Mouse (Mus musculus): Measurements from ENCODE around the gene Cdk17. TPM values are rescaled to one million over a fixed set of nuclear protein-coding genes. Genes with fewer than 3 reads are reported as not detected.
A peak's percentile ranks its signal among the peaks of the same experiment; 100 is the strongest.

The Cdk17 gene
- total RNA-seq, 2 experiments from 2014 or later = 37.5 to 38.0 TPM

DNA sequence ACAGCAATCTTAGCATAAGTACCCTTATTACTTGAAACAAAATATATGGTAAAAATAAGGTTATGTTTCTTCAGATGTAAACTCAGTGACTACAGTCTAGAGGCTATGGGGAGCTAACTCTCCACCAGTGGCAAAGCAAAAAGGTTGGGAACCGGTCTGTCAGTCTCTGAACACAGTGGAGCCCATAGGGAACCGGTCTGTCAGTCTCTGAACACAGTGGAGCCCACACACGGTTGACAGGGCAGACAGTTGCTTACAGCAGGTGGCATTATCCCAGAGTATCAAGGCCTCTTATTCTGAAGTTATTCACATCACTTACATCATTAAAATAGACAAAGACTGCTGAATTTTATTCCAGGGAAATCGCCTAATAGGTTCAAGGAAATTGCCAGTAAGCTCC is 70.8 kb downstream of the Cdk17 start:
- no peak for DNase-seq

- DNase-seq = no peak
Measured at GRCm38 (mm10) chr10:93231893-93232292, 71.2 kb downstream of the Cdk17 start.

- no peak for DNase-seq
Measured at GRCm38 (mm10) chr10:93233665-93234194, 73.1 kb downstream of the Cdk17 start.

DNA sequence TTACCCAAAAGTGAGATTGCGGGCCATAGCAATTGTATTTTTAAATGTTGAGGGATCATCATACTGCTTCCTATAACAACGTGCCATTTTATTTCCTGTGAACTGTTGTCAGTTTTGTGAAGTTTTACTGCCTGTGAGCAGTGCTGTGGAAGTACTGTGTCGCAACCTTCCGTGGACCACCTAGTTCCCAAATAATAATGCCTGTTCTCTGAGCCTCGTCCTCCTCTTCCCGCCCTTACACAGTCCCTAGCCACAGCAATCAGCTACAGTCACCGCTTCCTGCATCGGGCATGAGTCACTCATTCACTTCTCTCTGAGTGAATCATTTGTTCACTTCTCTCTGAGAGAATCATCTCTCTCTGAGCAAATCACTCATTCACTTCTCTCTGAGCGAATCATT is 74.0 kb downstream of the Cdk17 start:
- no peak for DNase-seq

DNA sequence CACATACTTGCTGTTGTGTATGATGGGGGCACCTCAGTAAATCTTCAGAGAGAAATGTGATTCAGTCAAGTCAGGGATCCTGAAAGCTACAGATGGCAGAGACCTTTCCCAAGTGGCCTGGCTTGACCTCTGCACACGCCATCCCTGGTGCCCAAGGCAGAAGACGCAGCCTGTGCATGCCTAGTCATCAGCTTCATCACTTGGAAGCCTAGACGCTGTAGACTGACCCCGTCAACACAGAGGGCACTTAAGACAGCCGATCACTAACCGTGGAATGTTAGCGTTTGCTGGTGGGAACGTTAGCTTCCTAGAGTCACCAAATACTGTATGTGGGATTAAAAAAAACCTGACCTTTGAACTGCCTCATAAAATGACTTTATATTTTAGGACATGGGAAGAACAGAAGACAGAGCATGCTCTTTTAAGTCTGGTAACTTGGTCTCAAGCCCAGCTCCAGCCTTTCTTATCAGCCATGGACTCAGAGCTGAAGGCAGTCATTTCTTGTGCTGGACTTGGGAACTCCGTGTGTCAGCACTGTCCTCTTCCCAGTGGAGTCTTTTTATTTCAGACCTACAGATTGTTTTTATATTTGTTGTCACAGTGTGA is 78.6 kb downstream of the Cdk17 start:
- no peak for DNase-seq

DNA sequence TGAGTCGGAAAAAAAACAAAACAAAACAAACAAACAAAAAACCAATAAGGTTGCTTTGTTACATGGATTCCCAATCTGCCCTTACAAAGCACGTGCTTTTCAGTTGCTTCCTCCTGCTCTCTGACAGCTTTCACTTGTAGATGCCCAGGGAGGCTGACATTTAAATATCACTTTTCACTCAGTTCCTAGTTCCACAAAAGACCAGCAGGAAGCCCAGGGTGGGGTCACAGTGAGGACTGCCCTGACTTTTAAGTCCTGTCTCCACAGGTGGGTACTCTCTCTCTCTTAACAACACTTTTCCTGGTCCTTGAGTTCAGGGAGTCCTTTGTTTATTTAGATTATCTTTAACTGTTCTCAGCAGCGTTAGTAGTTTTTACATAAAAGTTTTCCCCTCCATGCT is 81.5 kb downstream of the Cdk17 start:
- DNase-seq = no peak

DNA sequence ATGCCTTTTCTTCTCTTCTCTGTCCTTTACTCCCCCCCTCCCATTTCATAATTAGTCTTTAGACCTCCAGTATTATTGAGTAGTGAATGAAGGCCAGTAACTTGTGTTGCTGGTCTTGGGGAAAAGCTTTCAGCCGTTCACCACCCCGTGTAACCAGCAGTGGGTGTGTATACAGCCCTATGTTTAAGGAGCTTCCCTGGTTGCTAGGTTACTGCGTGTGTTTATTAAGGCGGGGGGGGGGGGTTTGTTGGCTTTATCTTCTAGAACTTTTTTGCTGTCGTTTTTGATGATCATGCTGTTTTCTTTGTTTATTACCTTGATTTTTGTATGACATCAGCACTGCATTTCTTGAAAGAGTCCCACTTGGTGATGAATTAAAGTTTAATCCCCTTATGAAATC is 82.2 kb downstream of the Cdk17 start:
- no peak for DNase-seq

GRCm38 (mm10) chr10:93244209-93244705 is 83.6 kb downstream of the Cdk17 start:
- no peak for DNase-seq

GRCm38 (mm10) chr10:93246185-93246920 is 85.7 kb downstream of the Cdk17 start:
- no peak for DNase-seq

DNA sequence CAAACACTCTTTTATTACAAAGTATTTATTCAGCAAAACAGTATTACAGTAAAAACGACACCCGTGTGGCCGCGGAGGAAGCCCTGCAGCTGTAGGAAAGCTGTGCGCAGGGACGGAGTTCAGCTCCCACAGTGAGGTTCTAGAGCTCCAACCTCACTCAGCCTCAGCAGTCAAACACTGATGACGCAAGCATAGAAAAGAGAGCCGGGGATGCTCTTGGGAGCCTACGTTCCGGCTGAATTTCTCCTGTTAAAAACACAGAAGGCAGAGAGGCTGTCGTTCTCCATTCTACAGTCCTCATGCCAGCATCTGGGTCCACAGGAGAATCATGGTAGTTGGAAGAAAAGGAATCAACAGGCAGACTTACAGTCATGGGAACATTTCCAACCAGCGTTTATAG is 86.7 kb downstream of the Cdk17 start:
- no peak for DNase-seq

- peak; percentile 34 for DNase-seq
Measured at GRCm38 (mm10) chr10:93247902-93248301, 87.2 kb downstream of the Cdk17 start.

DNA sequence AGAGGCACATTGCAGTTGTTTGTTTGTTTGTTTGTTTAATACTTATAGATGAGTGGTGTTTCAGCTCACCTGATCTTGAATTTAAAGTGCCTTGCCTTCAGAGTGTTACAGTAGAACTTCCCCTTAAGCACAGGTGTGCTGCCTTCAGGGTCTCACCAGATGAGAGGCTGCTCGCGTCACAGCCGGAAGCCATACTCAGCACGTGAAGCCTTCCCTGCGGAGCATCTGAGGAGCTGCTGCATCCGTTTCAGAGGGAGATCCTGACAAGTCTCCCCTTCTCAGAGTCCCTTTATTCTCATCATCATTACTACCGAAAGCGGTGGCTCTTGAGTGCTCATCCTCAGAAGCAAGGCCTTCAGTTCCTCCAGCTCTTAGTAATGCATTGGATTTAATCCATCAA is 87.7 kb downstream of the Cdk17 start:
- no peak for DNase-seq

GRCm38 (mm10) chr10:93249901-93250300 is 89.2 kb downstream of the Cdk17 start:
- DNase-seq = no peak

DNA sequence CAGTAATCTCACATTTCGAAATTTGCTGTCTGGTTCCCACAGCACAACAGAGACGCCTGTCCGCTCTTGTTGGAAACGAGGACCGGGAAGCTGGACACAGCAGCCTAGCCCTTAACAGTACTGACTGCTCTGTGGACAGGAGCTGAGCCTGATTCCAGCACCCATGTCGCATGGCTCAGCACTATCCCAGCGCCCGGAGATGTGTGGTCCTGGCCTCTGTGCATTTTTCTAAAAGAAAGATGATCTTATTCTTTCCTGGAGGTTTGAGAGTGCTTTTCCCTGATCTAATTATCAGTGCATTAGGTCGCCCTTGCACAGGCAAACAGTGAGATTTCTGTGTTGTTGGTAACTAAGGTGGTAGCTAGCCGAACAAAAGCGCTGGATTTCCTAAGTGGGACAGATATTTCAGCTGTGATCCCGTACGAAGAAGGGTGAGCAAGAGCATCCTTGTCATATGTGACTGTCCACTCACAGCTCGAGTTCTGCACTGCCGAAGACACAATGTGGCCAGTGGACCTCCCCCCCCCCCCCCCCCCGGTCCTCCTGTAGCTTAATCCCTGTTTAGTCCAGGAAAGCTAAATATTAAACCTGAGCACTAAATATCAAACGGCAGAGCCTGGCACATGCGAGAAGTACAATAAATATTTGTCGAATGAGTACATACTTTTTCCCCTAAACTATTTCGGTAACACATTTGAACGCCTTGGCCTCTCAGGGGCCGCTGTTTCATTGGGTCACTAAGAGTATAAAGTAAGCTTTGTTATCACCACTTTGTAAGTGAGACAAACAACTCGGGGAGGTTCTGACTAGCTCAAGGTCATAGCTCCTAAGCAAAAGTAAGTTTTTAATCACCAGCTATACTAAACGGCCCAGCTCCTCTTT is 90.0 kb downstream of the Cdk17 start:
- DNase-seq = no peak

GRCm38 (mm10) chr10:93251426-93251825 is 90.8 kb downstream of the Cdk17 start:
- DNase-seq = no peak

DNA sequence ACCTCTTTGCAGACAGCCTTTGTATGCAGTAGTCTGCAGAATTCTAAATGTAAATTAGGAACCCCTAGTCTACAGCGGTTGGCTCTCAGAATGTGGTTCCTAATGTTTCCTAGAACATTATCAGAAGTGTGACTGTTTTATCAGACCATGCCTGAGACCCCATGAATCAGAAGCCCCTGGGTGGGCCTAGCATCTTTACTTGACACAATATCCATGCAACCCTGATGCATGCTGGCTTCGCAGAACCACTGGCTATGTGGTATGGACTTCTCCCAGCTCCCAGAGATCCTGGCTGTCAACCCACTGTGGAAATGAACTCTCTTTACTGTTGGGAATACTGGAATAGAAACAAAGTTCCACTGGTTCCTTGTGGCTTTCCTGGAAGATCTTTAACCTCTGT is 92.0 kb downstream of the Cdk17 start:
- no peak for DNase-seq

- no peak for DNase-seq
Measured at GRCm38 (mm10) chr10:93253156-93253555, 92.5 kb downstream of the Cdk17 start.

GRCm38 (mm10) chr10:93255294-93255693 is 94.6 kb downstream of the Cdk17 start:
- DNase-seq = no peak

GRCm38 (mm10) chr10:93259826-93260225 is 99.2 kb downstream of the Cdk17 start:
- DNase-seq = peak; percentile 56

DNA sequence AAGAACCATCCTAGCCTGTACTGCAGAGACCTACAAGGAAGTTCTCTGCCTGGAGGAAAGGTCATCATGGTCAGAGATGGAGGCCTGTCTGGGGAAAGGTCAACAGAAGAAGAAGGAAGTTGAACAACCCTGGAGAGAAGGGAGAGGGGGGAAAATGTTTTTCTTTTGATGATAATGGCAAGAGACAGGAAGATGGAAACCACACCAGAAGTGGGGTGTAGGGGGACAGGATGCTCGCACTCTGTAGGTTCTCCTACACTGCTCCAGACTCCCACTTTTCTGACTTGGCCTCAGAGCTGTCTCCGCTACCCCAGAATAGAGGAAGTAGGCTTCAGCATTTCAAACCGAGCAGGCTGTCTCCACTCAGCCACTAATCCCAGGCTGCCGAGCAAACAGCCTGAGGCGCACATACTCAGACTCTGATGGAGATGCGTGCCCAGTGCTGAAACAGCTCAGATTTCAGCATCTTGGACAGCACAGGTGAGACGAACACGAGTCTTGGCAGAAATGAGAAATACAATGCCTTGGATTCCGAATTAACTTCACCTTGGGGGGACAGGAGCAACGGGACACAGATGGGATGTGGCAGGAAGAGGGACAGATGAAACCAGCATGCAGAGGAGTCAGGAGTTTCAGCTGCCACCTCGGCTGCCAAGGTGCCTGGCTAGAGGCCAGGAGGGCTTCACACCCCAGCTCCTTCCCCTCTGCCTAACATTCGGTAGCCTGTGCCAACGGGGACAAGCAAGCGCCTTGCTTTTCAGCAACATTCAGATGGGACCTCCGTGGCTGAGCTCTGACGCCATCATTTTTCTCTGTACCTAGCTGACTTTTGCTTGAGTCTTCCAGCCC is 100.7 kb downstream of the Cdk17 start:
- peak; percentile 74 for DNase-seq

DNA sequence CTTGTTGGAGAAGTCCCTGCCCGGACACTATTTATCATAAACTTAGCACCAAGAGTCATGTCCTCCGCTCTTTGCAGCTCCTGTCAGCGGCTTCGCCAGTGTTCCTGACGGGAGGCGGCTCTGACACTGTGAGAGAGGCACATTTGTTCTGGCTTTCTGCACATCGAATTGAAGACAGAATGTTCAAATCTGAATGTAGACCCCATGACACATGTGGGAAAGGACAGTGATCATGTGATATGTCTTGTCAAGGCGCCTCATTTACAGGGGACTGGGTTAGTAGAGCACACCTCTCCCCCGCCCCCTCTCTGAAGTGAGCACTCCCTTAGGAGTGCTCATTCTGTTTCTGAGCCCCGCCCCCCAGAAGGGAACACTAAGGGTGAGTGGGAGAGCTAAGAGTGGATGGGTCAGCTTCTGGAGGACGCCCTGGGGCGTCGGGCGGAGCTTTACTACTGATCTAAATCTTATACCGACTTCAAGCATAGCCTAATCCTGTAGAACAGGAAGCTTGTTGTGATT is 101.4 kb downstream of the Cdk17 start:
- peak; percentile 54 for DNase-seq

- DNase-seq = no peak
Measured at GRCm38 (mm10) chr10:93263431-93263830, 102.8 kb downstream of the Cdk17 start.

All from heart, postnatal 4 days (tissue).